Mouse (Mus musculus) brain, embryonic 18.5 days (tissue): ENCODE measurements at regions not wholly inside any gene's neighbourhood (a gene's known extent, or its start where the extent isn't known, plus 50 kb on each side); places are given as distances from the start of the nearest gene placed in this dataset.
A peak's percentile ranks its signal among the peaks of the same experiment; 100 is the strongest.

ENCODE experiments used
- DNase-seq: peaks from one replicate; pipeline ENCODE4 v3.0.0-alpha.2; 2012; ENCODE audit warnings: low read depth, low spot score

DNA sequence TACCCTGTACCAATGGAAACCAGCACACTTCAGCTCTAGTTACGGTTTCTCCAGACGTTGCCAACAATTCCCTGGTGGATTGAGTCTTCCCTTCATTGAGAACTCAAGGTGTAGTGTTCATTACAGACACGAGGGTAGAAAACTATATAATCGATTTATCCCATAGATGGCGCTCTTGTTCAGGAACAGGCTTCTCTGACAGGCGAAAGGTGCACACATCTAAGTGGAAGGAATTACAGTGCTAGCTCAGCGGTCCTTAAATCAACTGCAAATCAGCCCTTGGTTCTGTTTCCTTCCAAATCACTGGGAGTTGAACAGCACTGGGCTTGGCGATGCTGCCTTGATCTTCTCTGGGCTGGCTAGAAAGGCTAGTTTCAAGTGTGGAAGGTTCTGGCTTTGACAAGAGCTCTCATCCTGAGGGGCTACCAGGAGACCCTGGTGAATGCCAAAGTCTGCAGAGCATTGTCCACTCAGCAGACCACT is 161.1 kb downstream of the March11 start:
- DNase-seq, result peak; percentile 32

DNA sequence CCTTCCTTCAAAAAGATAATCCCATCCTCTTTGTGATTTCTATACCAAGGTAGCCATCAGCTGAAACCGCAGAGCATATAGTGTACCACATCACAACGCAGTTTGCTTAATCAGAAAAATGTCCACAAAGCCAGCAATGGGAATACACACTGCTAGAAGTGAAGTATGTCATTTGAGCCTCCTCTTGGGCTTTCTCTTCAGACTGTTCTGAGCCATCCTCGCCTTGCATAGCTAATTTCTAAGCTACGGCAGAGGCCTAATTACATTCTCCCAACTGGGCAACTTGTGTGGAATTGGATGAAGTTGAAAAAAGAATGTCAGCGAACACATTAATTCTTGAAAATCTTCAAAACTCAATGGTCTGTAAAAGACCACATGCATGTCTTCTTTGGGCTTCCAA is 178.5 kb downstream of the March11 start:
- no peak for DNase-seq
